Mouse (Mus musculus) limb, embryonic 12.5 days (tissue): ENCODE results near the gene Adora2b. TPM values are rescaled to one million over a fixed set of nuclear protein-coding genes. Genes with fewer than 3 reads are reported as not detected.
A peak's percentile ranks its signal among the peaks of the same experiment; 100 is the strongest.
"Not testable (repeated sequence)": the region's sequence is repeated elsewhere in the genome, so short reads cannot be mapped to it uniquely, and the experiment has no call there.

Experiments
- ATAC-seq: fragments of 200-750 bp; cut with Nextera tagmentation; 2 replicates; pipeline ENCODE4 v1.8.0; 2017; ENCODE audit warnings: low read depth, moderate TSS enrichment; ENCODE audit not compliant: insufficient number of reproducible peaks, insufficient read depth, low FRiP score, low TSS enrichment
- H3K27ac ChIP-seq: fragments of 300-500 bp; sonication (generic); 2 replicates; pipeline ENCODE4 v1.5.1; 2016; ENCODE audit warnings: mild to moderate bottlenecking, moderate library complexity
- H3K27me3 ChIP-seq: fragments of 300-500 bp; sonication (generic); 2 replicates; pipeline ENCODE4 v1.6.1; 2016; ENCODE audit warnings: mild to moderate bottlenecking, moderate library complexity
- H3K36me3 ChIP-seq: fragments of 300-500 bp; sonication (generic); 2 replicates; pipeline ENCODE4 v1.6.1; 2016; ENCODE audit warnings: mild to moderate bottlenecking, moderate library complexity
- H3K4me1 ChIP-seq: fragments of 300-500 bp; sonication (generic); replicated peaks from 2 replicates; pipeline ENCODE4 v1.6.1; 2016
- H3K4me2 ChIP-seq: fragments of 300-500 bp; sonication (generic); 2 replicates; pipeline ENCODE4 v1.6.1; 2016; ENCODE audit warnings: mild to moderate bottlenecking, moderate library complexity
- H3K4me3 ChIP-seq: fragments of 300-500 bp; sonication (generic); replicated peaks from 2 replicates; pipeline ENCODE4 v1.5.1; 2016; ENCODE audit warnings: mild to moderate bottlenecking
- H3K9ac ChIP-seq: fragments of 300-500 bp; sonication (generic); replicated peaks from 2 replicates; pipeline ENCODE4 v1.6.1; 2016; ENCODE audit warnings: mild to moderate bottlenecking, moderate library complexity
- H3K9me3 ChIP-seq: fragments of 300-500 bp; sonication (generic); 2 replicates; pipeline ENCODE4 v1.6.1; 2016; ENCODE audit warnings: mild to moderate bottlenecking, moderate library complexity
- WGBS: fragments of 180-500 bp; shearing (Covaris S2); methylation state at CpG from one replicate; pipeline ENCODE4 v1.1.7; 2016; 5-methylcytosine and 5-hydroxymethylcytosine counted together
- polyA plus RNA-seq: library from polyadenylated mRNA; unstranded; fragments of >200 nt; fragmentation: Nextera tagmentation; extraction: Ambion mirVana; gene quantifications from 2 replicates; pipeline ENCODE4 v1.2.1, GENCODE M21; 2016

Gene Adora2b
- polyA plus RNA-seq, 1 experiment from 2014 or later: 7.8 TPM

- Histone ChIP-seq H3K4me1 (peaks cover 9% of the 10 kb centered on the region), H3K4me3 (no peak overlapping the region), H3K36me3 (peaks cover 30% of the 10 kb centered on the region), H3K27me3 (no peaks in the 10 kb centered on the region), H3K4me2 (no peak overlapping the region), H3K27ac (no peak overlapping the region), H3K9ac (no peak overlapping the region), H3K9me3 (no peaks in the 10 kb centered on the region)
- ATAC-seq: no peak
- 57% methylated on average over 7 of the region's 7 CpGs for WGBS
Observed at GRCm38 (mm10) chr11:62264018-62264417, 15.2 kb downstream of the Adora2b start.

- ATAC-seq: no peak
- no peak overlapping the region for H3K4me2 ChIP-seq
- H3K4me3 ChIP-seq: no peak overlapping the region
- H3K9me3 ChIP-seq: no peaks in the 10 kb centered on the region
- H3K36me3 ChIP-seq: peaks cover 31% of the 10 kb centered on the region
- no peaks in the 10 kb centered on the region for H3K27me3 ChIP-seq
- no peak overlapping the region for H3K27ac ChIP-seq
- no peak overlapping the region for H3K9ac ChIP-seq
- H3K4me1 ChIP-seq: no peaks in the 10 kb centered on the region
- WGBS: 83% methylated on average over 7 of the region's 7 CpGs
Observed at GRCm38 (mm10) chr11:62265642-62266041, 16.9 kb downstream of the Adora2b start.

GRCm38 (mm10) chr11:62266466-62267214, 17.9 kb downstream of the Adora2b start:
- Histone ChIP-seq H3K4me3 (no peak overlapping the region), H3K9ac (no peak overlapping the region), H3K36me3 (peaks cover 31% of the 10 kb centered on the region), H3K9me3 (no peaks in the 10 kb centered on the region), H3K27ac (no peak overlapping the region), H3K27me3 (no peaks in the 10 kb centered on the region), H3K4me1 (peaks cover 9% of the 10 kb centered on the region; the same call in 1 of the 2 replicates), H3K4me2 (no peak overlapping the region)
- WGBS: 79% methylated on average over 17 of the region's 17 CpGs
- ATAC-seq: no peak

- no peak overlapping the region for H3K9ac ChIP-seq
- no peak overlapping the region for H3K4me2 ChIP-seq
- H3K4me1 ChIP-seq: peaks cover 9% of the 10 kb centered on the region; the same call in 1 of the 2 replicates
- WGBS: 70% methylated on average over 8 of the region's 8 CpGs
- peaks cover 31% of the 10 kb centered on the region for H3K36me3 ChIP-seq
- H3K27ac ChIP-seq: no peak overlapping the region
- H3K4me3 ChIP-seq: no peak overlapping the region
- no peak for ATAC-seq
- H3K9me3 ChIP-seq: no peaks in the 10 kb centered on the region
- H3K27me3 ChIP-seq: no peaks in the 10 kb centered on the region
Observed at GRCm38 (mm10) chr11:62268381-62268780, 19.6 kb downstream of the Adora2b start.

GRCm38 (mm10) chr11:62269097-62269496, 20.3 kb downstream of the Adora2b start:
- Histone ChIP-seq H3K4me3 (no peak overlapping the region), H3K9ac (no peak overlapping the region), H3K27ac (no peak overlapping the region), H3K36me3 (peaks cover 31% of the 10 kb centered on the region), H3K4me1 (peaks cover 9% of the 10 kb centered on the region; the same call in 1 of the 2 replicates), H3K9me3 (no peaks in the 10 kb centered on the region), H3K27me3 (no peaks in the 10 kb centered on the region), H3K4me2 (no peak overlapping the region)
- no peak for ATAC-seq
- 68% methylated on average over 12 of the region's 12 CpGs for WGBS

- H3K9me3 ChIP-seq: no peaks in the 10 kb centered on the region
Observed at GRCm38 (mm10) chr11:62270851-62271250, 22.1 kb downstream of the Adora2b start.

GRCm38 (mm10) chr11:62277086-62277485, 28.3 kb downstream of the Adora2b start:
- Histone ChIP-seq H3K27me3 (no peaks in the 10 kb centered on the region), H3K9me3 (no peaks in the 10 kb centered on the region), H3K4me1 (peaks cover 3% of the 10 kb centered on the region), H3K36me3 (no peaks in the 10 kb centered on the region), H3K9ac (no peak overlapping the region), H3K4me3 (no peak overlapping the region), H3K27ac (no peak overlapping the region), H3K4me2 (no peak overlapping the region)
- WGBS: 69% methylated on average over 8 of the region's 8 CpGs
- no peak for ATAC-seq

More at GRCm38 (mm10) chr11:62270851-62271250, 22.1 kb downstream of the Adora2b start:
- Histone ChIP-seq H3K9ac (no peak overlapping the region), H3K4me1 (peaks cover 9% of the 10 kb centered on the region; the same call in 1 of the 2 replicates), H3K4me3 (no peak overlapping the region), H3K27me3 (no peaks in the 10 kb centered on the region), H3K27ac (no peak overlapping the region), H3K4me2 (no peak overlapping the region), H3K36me3 (peaks cover 20% of the 10 kb centered on the region; the same call in 1 of the 2 replicates)
- no peak for ATAC-seq
- WGBS: 48% methylated on average over 5 of the region's 5 CpGs

GRCm38 (mm10) chr11:62278027-62278426, 29.2 kb downstream of the Adora2b start:
- H3K9ac ChIP-seq: no peak overlapping the region
- WGBS: 17% methylated on average over 5 of the region's 5 CpGs
- no peaks in the 10 kb centered on the region for H3K27me3 ChIP-seq
- H3K9me3 ChIP-seq: no peaks in the 10 kb centered on the region
- H3K36me3 ChIP-seq: no peaks in the 10 kb centered on the region
- no peak overlapping the region for H3K4me2 ChIP-seq
- H3K4me3 ChIP-seq: no peak overlapping the region
- ATAC-seq: no peak
- H3K27ac ChIP-seq: no peak overlapping the region
- peaks cover 5% of the 10 kb centered on the region for H3K4me1 ChIP-seq

- Histone ChIP-seq H3K9ac (peak within 1 kb of the TSS; percentile 79), H3K9me3 (no peaks in the 10 kb centered on the region)
- under 1% methylated on average over 68 of the region's 68 CpGs for WGBS
Observed at GRCm38 (mm10) chr11:62280675-62281600, 32.2 kb downstream of the Adora2b start, which contains the start of the genes Zswim7 and Ttc19. Zswim7 (minus strand) TSS chr11:62281375. Ttc19 (plus strand) TSS chr11:62281473.

GRCm38 (mm10) chr11:62281601-62281997, 32.8 kb downstream of the Adora2b start:
- Histone ChIP-seq H3K9me3 (no peaks in the 10 kb centered on the region), H3K4me1 (peaks cover 8% of the 10 kb centered on the region), H3K27ac (peak overlapping the region; percentile 86), H3K27me3 (no peaks in the 10 kb centered on the region), H3K4me2 (peak overlapping the region; percentile 76), H3K9ac (peak overlapping the region; percentile 79), H3K4me3 (peak overlapping the region; percentile 94), H3K36me3 (peaks cover 22% of the 10 kb centered on the region)
- ATAC-seq: peak; percentile 66
- WGBS: under 1% methylated on average over 42 of the region's 57 CpGs

More at GRCm38 (mm10) chr11:62280675-62281600, 32.2 kb downstream of the Adora2b start, which contains the start of the genes Zswim7 and Ttc19:
- Histone ChIP-seq H3K4me2 (peak within 1 kb of the TSS; percentile 76), H3K36me3 (peaks cover 15% of the 10 kb centered on the region), H3K4me3 (peak within 1 kb of the TSS; percentile 94), H3K4me1 (peaks cover 8% of the 10 kb centered on the region), H3K27me3 (no peaks in the 10 kb centered on the region), H3K27ac (peak within 1 kb of the TSS; percentile 86)
- ATAC-seq: peak; percentile 87

- not testable (repeated sequence) for H3K9ac ChIP-seq, H3K27me3 ChIP-seq, ATAC-seq, H3K4me3 ChIP-seq, H3K4me2 ChIP-seq, H3K9me3 ChIP-seq, H3K4me1 ChIP-seq, H3K27ac ChIP-seq
- peaks cover 43% of the 10 kb centered on the region for H3K36me3 ChIP-seq
- 26% methylated on average over 3 of the region's 3 CpGs for WGBS
Observed at GRCm38 (mm10) chr11:62284020-62284419, 35.2 kb downstream of the Adora2b start.
